Mouse (Mus musculus) E14TG2a.4 (cell line): ENCODE results near the gene Dner.

Experiments
- H3K27me3 ChIP-seq: 2 replicates; pipeline ENCODE4 v1.6.1; 2014; ENCODE audit warnings: low read length, control low read depth; ENCODE audit not compliant: insufficient read depth
- H3K36me3 ChIP-seq: 2 replicates; pipeline ENCODE4 v1.6.1; 2014; ENCODE audit warnings: low read length, control low read depth; ENCODE audit not compliant: insufficient read depth
- H3K4me1 ChIP-seq: replicated peaks from 2 replicates; pipeline ENCODE4 v1.6.1; 2014; ENCODE audit warnings: low read depth, low read length, control low read depth
- H3K4me3 ChIP-seq: replicated peaks from 2 replicates; pipeline ENCODE4 v1.5.1; 2014; ENCODE audit warnings: mild to moderate bottlenecking, low read length
- H3K9me3 ChIP-seq: 2 replicates; pipeline ENCODE4 v1.6.1; 2014; ENCODE audit warnings: low read length, control low read depth
- CTCF ChIP-seq: conservative IDR thresholded peaks from 2 replicates; pipeline ENCODE4 v1.5.1; 2014; ENCODE audit warnings: low read length
- NANOG ChIP-seq: IDR thresholded peaks from 2 replicates; pipeline ENCODE4 v1.6.1; 2014; ENCODE audit warnings: borderline replicate concordance, low read length, mixed read lengths
- POU5F1 ChIP-seq: IDR thresholded peaks from 2 replicates; pipeline ENCODE4 v1.6.1; 2014; ENCODE audit warnings: low read length, borderline replicate concordance

Gene Dner

DNA sequence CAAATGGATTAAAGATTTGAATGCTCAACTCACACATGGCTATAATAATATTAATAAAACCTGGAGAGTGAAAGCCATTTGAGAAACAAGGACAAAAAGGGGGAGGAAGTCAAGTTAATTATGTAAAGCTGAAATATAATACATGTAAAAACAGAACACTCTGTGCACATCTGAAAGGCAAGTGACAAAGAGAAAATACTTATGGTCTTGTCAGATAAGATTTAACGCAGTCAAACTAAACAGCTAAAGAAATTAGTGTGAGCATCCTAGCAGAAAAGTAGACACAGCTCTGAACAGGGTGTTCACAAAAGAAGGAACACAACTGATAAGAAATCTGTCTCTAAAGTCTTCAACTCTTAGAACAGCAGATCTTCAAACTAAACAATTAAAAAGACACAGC, 293.9 kb downstream of the Dner start:
- Histone ChIP-seq H3K4me1 (peaks cover 28% of the 10 kb centered on the region), H3K36me3 (no peaks in the 10 kb centered on the region), H3K4me3 (no peak overlapping the region), H3K27me3 (peaks cover 4% of the 10 kb centered on the region; the same call in 1 of the 2 replicates), H3K9me3 (no peaks in the 10 kb centered on the region)
- no peak for TF ChIP-seq POU5F1
- no peak for TF ChIP-seq CTCF
- no peak for TF ChIP-seq NANOG

DNA sequence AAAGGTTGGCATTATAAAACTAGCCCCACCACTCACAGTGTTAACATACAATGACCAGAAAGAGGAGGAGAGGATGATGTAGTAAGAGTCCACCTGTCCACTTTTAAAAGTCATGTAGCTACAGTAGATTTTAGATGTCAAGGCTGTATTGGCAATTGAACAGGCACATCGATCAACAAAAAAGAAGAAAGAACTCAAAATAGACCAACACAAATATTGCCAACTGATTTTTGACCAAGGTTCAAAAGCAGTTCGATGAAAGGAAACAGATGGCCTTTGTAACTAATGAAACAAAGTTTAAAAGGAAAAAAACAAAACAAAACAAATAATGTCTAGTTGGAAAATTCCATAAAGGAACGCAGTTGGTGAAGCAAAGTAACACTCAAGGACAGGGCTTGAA, 296.4 kb downstream of the Dner start:
- TF ChIP-seq NANOG: no peak
- Histone ChIP-seq H3K36me3 (no peaks in the 10 kb centered on the region), H3K4me1 (peaks cover 4% of the 10 kb centered on the region), H3K4me3 (no peak overlapping the region), H3K27me3 (no peaks in the 10 kb centered on the region), H3K9me3 (no peaks in the 10 kb centered on the region)

DNA sequence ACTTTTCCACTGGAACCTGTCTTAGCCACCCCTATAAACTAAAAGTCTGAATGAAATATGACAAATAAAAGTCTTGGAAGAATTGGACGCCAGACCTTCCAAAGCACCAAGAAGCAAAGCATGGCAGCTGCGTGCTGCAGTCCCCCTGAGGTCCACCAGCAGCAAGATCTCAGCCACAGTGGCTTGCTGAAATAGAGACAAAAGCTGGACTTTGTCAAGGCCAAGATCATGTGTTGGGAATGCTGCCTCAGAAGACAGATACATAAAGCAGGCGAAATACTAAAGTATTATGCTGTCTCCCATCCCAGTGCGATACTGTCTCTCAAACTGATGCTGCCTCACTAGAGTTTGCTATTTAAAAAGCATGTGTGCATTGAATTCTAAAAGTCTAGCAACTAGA, 296.9 kb downstream of the Dner start:
- no peaks in the 10 kb centered on the region for H3K9me3 ChIP-seq
- H3K36me3 ChIP-seq: no peaks in the 10 kb centered on the region
- H3K27me3 ChIP-seq: no peaks in the 10 kb centered on the region
- TF ChIP-seq CTCF (no peak), NANOG (no peak), POU5F1 (no peak)
- H3K4me3 ChIP-seq: no peak overlapping the region
- H3K4me1 ChIP-seq: no peaks in the 10 kb centered on the region

DNA sequence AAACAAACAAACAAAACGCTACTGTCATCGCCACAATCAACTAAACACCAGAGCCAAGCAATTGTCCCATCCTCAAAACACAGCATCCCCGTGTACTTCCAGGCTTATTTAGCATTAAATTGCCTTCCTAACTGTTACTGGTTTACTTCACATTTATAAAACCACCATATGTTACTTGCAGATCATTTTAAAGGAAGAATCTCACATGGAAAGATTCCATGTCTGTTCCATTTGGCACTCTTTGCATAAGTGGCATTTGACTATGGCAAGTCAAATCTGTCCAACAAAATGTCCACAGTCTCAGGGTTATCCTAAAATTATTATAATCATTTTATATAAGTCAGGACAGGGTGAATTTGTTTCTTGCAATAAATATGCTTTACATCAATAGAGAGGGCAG, 299.2 kb downstream of the Dner start:
- Histone ChIP-seq H3K27me3 (no peaks in the 10 kb centered on the region), H3K4me1 (no peaks in the 10 kb centered on the region), H3K36me3 (no peaks in the 10 kb centered on the region), H3K4me3 (no peak overlapping the region), H3K9me3 (no peaks in the 10 kb centered on the region)
- TF ChIP-seq POU5F1 (no peak), NANOG (no peak), CTCF (no peak)

DNA sequence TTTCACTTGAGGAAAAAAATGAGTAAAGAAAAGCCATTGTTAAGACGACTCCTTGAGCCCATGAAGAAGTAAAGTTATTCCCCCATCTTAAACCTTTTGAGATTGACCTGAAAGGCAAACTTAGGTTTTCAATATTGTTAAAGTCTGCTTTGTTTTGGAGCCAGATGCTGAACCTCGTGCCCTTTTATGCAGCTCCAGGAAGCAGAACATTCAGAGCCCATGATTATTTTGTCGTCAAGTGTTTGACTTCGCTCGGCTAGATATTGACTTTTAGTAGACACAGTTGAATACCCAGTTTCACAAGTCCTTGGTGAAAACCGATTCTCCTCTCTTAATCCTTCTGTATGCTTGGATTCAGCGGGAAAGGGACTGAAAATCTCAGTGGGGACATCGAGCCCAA, 300.1 kb downstream of the Dner start:
- Histone ChIP-seq H3K4me3 (no peak overlapping the region), H3K9me3 (no peaks in the 10 kb centered on the region), H3K36me3 (no peaks in the 10 kb centered on the region), H3K27me3 (no peaks in the 10 kb centered on the region), H3K4me1 (no peaks in the 10 kb centered on the region)
- TF ChIP-seq NANOG: no peak
- TF ChIP-seq CTCF: no peak

DNA sequence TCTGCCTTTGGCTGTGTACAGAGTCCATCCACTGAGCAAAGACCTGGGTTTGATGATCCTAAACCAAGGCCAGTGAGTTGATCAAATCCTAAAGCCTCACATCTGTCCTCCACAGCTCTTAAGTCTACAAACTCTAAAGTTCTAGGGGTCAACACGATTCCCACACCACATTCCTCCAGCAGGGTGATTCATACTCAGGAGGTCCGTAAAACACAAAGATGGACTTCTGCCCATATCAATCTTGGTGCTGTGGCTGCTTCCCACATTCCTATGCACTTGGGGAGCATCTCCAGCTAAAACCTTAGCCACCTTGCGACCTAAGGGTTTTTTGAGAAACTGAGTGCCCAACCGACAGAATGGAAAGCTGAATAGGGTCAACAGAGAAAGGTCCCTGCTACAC, 305.1 kb downstream of the Dner start:
- no peaks in the 10 kb centered on the region for H3K36me3 ChIP-seq
- H3K4me3 ChIP-seq: no peak overlapping the region
- no peaks in the 10 kb centered on the region for H3K9me3 ChIP-seq
- H3K4me1 ChIP-seq: peaks cover 4% of the 10 kb centered on the region
- no peaks in the 10 kb centered on the region for H3K27me3 ChIP-seq
- TF ChIP-seq CTCF (no peak), NANOG (no peak)

DNA sequence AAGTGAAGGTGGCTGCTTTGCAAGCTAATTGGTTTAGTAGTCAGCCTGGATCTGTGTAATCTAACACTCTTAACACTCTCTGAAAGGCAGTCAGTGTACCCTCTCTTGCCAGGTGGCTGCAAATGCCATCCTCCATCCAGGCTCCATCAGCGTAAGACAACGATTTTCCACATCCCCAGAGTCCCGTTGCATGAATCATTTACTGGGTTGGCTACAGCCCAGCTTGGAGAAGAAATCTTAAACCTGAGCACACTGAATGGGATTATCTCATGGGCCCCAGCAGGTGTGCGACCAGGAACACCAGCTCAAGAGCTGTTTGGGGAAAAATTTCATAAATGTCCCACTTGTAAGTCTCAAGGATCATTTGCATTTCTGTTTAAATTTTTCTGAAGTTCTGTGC, 308.4 kb downstream of the Dner start:
- Histone ChIP-seq H3K9me3 (peaks cover 6% of the 10 kb centered on the region), H3K4me3 (no peak overlapping the region), H3K27me3 (no peaks in the 10 kb centered on the region), H3K4me1 (peaks cover 9% of the 10 kb centered on the region), H3K36me3 (no peaks in the 10 kb centered on the region)
- TF ChIP-seq NANOG: no peak
- TF ChIP-seq CTCF: no peak
- no peak for TF ChIP-seq POU5F1

DNA sequence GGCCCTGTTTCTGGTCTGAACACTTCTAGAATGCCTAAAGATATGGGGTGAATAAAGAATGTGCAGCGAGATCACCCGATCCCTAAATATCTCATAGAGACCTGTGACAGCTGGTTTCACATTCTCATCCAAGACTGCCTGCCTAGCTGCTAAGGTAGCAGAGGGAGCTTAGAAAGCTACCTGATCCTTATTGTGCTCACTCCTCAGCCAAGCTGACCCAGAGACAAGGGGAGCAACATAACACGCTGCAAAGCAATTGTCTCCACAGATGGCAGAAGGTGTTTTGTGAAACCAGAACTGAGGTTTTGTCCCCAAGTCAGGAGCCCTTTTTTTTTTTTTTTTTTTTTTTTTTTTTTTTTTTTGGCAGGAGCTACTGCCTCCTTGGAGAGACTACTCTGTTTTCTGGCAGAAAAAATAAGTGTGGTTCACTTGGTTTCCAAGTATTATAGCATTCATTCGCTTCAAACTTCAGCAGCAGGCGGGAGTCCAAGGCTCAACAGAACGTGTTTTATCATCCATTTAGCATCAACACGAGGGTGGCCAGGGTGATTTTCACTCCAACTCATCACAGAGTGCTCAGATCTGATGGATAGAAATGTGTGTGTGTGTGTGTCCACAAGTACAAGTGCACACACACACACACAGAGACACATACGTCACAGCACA, 309.4 kb downstream of the Dner start:
- Histone ChIP-seq H3K9me3 (peaks cover 6% of the 10 kb centered on the region), H3K4me1 (peaks cover 9% of the 10 kb centered on the region), H3K27me3 (no peaks in the 10 kb centered on the region), H3K36me3 (no peaks in the 10 kb centered on the region), H3K4me3 (no peak overlapping the region)
- TF ChIP-seq NANOG (no peak), CTCF (no peak), POU5F1 (no peak)

DNA sequence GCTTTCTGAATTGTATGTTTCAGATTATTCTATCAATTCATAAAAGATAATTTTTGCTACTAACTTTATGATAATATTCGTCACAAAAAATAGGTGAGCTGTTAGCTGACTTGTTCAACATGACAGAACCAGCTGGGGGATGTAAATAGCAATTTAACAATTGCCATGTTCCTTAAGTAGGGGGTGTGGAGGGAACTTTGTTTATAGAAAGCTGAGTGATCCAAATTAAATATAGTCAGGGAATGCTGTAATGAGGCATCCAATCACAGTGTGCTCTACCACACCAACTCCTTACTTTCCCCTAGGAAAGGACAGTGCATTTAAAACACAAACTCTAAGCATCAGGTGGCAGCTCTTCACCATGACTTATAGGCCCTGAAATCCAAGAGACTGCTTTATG, 313.3 kb downstream of the Dner start:
- Histone ChIP-seq H3K27me3 (no peaks in the 10 kb centered on the region), H3K4me3 (no peak overlapping the region), H3K9me3 (peaks cover 11% of the 10 kb centered on the region), H3K36me3 (no peaks in the 10 kb centered on the region), H3K4me1 (peaks cover 9% of the 10 kb centered on the region)
- TF ChIP-seq CTCF (no peak), NANOG (no peak), POU5F1 (no peak)
